Mouse (Mus musculus): ENCODE measurements around the gene Gm7271.

DNA sequence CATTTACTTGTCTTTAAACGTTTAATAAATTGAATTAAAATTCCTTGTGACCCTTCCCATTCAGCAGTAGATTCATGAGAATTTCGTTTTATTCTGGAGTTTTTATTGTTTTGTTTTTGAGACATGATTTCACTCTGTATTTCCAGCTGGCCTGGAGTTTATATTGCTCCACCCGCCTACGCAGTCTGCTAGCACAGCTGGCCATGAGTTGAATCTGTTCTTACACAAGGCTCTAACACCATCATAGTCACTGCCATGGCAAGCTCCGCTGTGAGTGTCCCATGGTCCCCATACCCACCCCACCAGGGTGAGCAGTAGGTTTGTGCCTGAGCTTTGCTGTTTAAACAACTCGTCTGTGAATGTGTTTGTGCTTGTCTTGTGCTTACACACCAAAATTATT lies 49.3 kb downstream of the Gm7271 start:
- TF ChIP-seq POLR2A (IDR thresholded peaks at IDR 0.05; ENCODE audit: insufficient read length, low read depth) (no peak), CEBPB (IDR thresholded peaks at IDR 0.05; ENCODE audit: insufficient read depth, poor library complexity, severe bottlenecking) (no peak)

Measured in myocyte (in vitro differentiated cells).